Mouse (Mus musculus): ENCODE data around the gene Ogdh.

- TF ChIP-seq GATA1 (IDR thresholded peaks at IDR 0.05; ENCODE audit: low read length) (no peak), TAL1 (IDR thresholded peaks at IDR 0.05; ENCODE audit: low read length) (no peak)
Observed at GRCm38 (mm10) chr11:6275094-6275484, 16.3 kb upstream of the Ogdh start.
